Mouse (Mus musculus): ENCODE results near the gene Ece1. TPM values are rescaled to one million over a fixed set of nuclear protein-coding genes. Genes with fewer than 3 reads are reported as not detected.

Ece1 gene
- polyA plus RNA-seq, 1 experiment from 2014 or later = 51.3 TPM

DNA sequence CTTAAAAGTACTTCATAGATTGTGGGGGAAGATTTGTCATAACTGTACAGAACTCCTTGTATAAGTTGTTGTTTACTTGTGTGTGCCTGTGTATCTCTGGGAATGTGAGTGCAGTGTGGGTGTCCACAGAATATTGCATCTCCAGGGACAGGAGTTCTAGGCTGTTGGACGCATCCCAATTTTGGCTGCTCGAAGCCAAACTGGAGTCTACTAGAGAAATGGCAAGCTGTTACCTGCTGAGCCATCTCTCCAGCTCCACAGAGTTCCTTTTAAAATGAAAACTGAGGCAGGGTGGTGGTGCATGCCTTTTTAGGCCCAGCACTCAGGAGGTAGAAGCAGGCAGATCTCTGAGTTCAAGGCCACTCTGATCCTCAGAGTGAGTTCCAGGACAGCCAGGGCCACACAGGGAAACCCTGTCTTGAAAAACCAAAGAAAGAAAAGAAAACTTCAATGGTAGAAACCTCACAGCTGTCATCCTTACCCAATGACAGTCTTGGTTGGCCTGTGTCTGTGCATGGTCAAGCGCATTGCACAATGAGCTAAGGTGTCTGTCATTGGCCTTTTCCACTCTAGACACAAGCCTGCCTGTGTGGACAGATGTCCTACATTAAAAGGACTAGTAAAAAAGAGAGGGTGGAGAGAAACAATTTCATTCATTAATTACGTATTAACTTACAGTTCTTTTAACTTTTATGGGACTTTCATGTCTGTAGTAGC lies 147.9 kb downstream of the Ece1 start:
- WGBS = 97% methylated on average over 4 of the region's 4 CpGs
- peaks cover 23% of the 10 kb centered on the region for H3K36me3 ChIP-seq

DNA sequence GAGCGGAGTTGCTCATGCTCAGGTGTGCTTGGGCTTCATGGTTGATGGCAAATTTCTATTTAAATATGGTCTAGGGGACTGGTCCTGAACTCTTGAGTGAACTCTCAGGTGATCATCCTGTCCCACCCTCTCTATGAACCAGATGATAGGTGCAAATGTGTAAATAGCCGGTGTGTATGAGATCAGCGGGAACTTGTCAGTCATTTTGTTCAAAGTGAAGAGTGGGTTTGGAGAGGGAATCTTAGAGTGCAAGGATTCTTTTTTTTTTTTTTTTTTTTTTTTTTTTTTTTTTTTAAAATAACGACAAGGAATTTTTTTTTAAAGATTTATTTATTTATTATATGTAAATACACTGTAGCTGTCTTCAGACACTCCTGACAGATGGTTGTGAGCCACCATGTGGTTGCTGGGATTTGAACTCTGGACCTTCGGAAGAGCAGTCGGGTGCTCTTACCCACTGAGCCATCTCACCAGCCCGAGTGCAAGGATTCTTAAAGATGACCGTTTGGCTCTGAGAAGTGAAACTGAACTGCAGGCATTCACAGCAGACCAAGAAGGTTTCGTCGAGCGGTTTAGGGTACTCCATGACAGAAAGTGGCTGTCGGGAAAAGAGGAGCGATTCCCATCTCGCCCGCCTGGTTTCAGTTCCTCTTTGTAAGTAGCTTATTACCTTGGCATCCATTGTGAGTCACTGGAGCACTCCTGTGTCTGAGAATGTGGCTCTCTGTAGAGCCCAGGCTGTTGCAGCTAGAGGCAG lies 151.9 kb downstream of the Ece1 start:
- Histone ChIP-seq H3K27ac (no peak overlapping the region), H3K4me2 (no peak overlapping the region), H3K27me3 (no peaks in the 10 kb centered on the region), H3K9me3 (replicated peaks) (no peaks in the 10 kb centered on the region), H3K9ac (no peak overlapping the region), H3K4me1 (replicated peaks) (no peaks in the 10 kb centered on the region), H3K36me3 (peaks cover 34% of the 10 kb centered on the region), H3K4me3 (no peak overlapping the region)
- 93% methylated on average over 15 of the region's 15 CpGs for WGBS
- no peak for ATAC-seq (replicated peaks; ENCODE audit: insufficient number of reproducible peaks, insufficient read depth, low FRiP score, low read depth)

More for the DNA sequence above, 147.9 kb downstream of the Ece1 start:
- ATAC-seq (replicated peaks; ENCODE audit: insufficient number of reproducible peaks, insufficient read depth, low FRiP score, low read depth) = no peak
- H3K4me3 ChIP-seq = no peak overlapping the region
- no peak overlapping the region for H3K27ac ChIP-seq
- H3K27me3 ChIP-seq = no peaks in the 10 kb centered on the region
- H3K4me1 ChIP-seq (replicated peaks) = no peaks in the 10 kb centered on the region
- H3K4me2 ChIP-seq = no peak overlapping the region
- no peaks in the 10 kb centered on the region for H3K9me3 ChIP-seq (replicated peaks)
- H3K9ac ChIP-seq = no peak overlapping the region

Other genes with a start within 250 kb of the Ece1 start
- gene Rap1gap, start 197.5 kb upstream of the Ece1 start, polyA plus RNA-seq (2015; fragmentation: Nextera tagmentation; extraction: Ambion mirVana) = 5.6 and 7.2 TPM in 2 replicates
- 3.0 and 4.9 TPM in 2 replicates for gene Alpl, start 65.9 kb upstream of the Ece1 start, polyA plus RNA-seq (2015; fragmentation: Nextera tagmentation; extraction: Ambion mirVana)
- gene Eif4g3, start 130.8 kb downstream of the Ece1 start, polyA plus RNA-seq (2015; fragmentation: Nextera tagmentation; extraction: Ambion mirVana) = 17.2 and 20.5 TPM in 2 replicates